Mouse (Mus musculus): ENCODE data around the gene Fgd6. TPM values are rescaled to one million over a fixed set of nuclear protein-coding genes. Genes with fewer than 3 reads are reported as not detected.
A peak's percentile ranks its signal among the peaks of the same experiment; 100 is the strongest.

Fgd6 gene
- polyA plus RNA-seq, 1 experiment from 2014 or later: 3.3 TPM

DNA sequence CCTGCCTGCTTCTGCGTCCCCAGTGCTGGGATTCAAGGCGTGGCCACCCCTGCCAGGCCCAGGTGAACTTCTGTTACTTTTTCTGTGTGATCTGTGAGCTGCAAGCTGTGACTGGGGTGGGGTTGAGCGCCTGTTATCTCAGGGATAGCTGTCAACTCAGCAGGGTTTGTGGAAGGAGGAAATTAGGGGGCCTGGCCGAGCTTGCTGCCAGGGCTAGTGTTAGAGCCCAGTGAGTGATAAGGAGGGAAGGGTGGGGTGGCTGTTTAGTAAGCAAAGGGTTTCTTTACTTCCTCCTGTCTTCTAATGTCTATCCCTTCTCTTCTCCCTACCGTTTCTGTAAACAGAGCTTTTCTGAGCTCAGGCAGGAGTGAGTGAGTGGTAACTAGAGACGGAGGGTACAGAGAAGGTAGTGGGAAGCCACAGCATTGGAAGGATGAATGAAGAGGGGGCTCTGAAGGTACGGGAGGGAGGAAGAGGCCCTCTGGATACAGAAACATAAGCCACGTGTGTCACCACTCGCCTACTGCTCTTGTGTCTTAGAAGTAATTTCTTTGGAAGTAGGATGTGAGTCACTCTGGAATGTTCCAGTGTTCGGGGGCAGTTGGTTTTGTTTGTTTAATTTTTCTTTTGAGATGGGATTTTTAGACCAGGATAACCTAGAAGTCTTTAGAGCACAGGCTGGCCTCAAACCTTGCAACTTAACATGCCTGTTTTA, 12.2 kb downstream of the Fgd6 start:
- no peak overlapping the region for H3K9ac ChIP-seq
- ATAC-seq (ENCODE audit: low FRiP score): no peak
- H3K4me3 ChIP-seq (replicated peaks): no peak overlapping the region
- WGBS: 75% methylated on average over 10 of the region's 10 CpGs
- H3K27ac ChIP-seq: no peak overlapping the region
- no peak overlapping the region for H3K4me2 ChIP-seq
- H3K9me3 ChIP-seq: no peaks in the 10 kb centered on the region
- peaks cover 6% of the 10 kb centered on the region; the same call in 1 of the 2 replicates for H3K36me3 ChIP-seq (replicated peaks)
- peaks cover 4% of the 10 kb centered on the region; the same call in 1 of the 2 replicates for H3K27me3 ChIP-seq
- peaks cover 9% of the 10 kb centered on the region for H3K4me1 ChIP-seq

- Histone ChIP-seq H3K4me2 (no peak overlapping the region), H3K4me1 (peaks cover 2% of the 10 kb centered on the region), H3K9ac (no peak overlapping the region), H3K36me3 (replicated peaks) (peaks cover 6% of the 10 kb centered on the region; the same call in 1 of the 2 replicates), H3K27me3 (no peaks in the 10 kb centered on the region), H3K27ac (no peak overlapping the region), H3K9me3 (no peaks in the 10 kb centered on the region), H3K4me3 (replicated peaks) (no peak overlapping the region)
- WGBS: 90% methylated on average over 8 of the region's 8 CpGs
- ATAC-seq (ENCODE audit: low FRiP score): no peak
These were observed 13.3 kb downstream of the Fgd6 start for GRCm38 (mm10) chr10:94049121-94049520.

DNA sequence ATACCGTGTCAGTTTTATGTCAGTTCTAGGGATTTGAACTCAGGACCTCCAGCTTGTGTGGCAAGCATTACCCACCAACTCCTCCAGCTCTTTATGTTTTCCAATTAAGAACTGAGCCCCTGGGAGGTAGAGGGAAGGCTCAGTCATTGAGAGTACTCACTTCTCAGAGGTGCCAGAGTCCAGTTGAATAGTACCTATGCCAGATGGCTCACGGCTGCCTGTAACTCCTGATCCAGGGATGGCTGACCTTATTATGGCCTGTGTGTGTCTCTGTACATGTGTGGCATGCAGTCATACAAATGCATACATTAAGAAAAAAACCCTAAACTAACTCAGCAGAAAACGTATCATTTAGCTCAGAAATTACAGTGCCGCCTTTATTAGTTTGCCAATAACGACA, 14.9 kb downstream of the Fgd6 start:
- Histone ChIP-seq H3K4me1 (no peaks in the 10 kb centered on the region; the same call in 1 of the 2 replicates), H3K9ac (no peak overlapping the region), H3K36me3 (replicated peaks) (peaks cover under 1% of the 10 kb centered on the region; the same call in 1 of the 2 replicates), H3K4me2 (no peak overlapping the region), H3K9me3 (no peaks in the 10 kb centered on the region), H3K4me3 (replicated peaks) (no peak overlapping the region), H3K27me3 (no peaks in the 10 kb centered on the region), H3K27ac (no peak overlapping the region)
- no peak for ATAC-seq (ENCODE audit: low FRiP score)
- 92% methylated on average over 5 of the region's 5 CpGs for WGBS

DNA sequence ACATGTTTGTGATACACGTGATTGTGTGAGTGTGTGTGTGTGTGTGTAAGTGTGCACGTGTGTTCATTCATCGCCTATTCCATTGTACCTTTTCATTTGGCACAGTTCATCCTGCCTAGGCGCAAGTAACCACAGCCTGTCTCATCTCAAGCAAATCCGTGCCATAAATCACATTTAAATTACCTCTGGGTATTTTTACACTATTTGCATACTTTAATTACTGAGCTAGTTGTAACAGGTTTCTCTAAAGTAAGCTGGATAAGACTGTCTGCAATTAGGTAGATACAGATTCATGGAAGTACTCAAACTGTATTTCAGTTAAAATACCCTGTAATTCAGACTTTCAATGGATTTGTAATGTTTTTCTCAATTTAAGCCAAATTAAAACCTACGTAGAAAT, 20.7 kb downstream of the Fgd6 start:
- Histone ChIP-seq H3K36me3 (replicated peaks) (no peaks in the 10 kb centered on the region), H3K27me3 (no peaks in the 10 kb centered on the region), H3K4me3 (replicated peaks) (no peak overlapping the region), H3K27ac (no peak overlapping the region), H3K4me2 (no peak overlapping the region), H3K9ac (no peak overlapping the region), H3K9me3 (no peaks in the 10 kb centered on the region), H3K4me1 (peaks cover 4% of the 10 kb centered on the region; the same call in 1 of the 2 replicates)
- ATAC-seq (ENCODE audit: low FRiP score): no peak
- WGBS: 91% methylated on average over 6 of the region's 6 CpGs

GRCm38 (mm10) chr10:94059618-94060055, 23.8 kb downstream of the Fgd6 start:
- Histone ChIP-seq H3K27me3 (no peaks in the 10 kb centered on the region), H3K4me3 (replicated peaks) (no peak overlapping the region), H3K4me1 (peaks cover 4% of the 10 kb centered on the region; the same call in 1 of the 2 replicates), H3K4me2 (no peak overlapping the region), H3K9ac (no peak overlapping the region), H3K36me3 (replicated peaks) (no peaks in the 10 kb centered on the region), H3K27ac (no peak overlapping the region), H3K9me3 (no peaks in the 10 kb centered on the region)
- ATAC-seq (ENCODE audit: low FRiP score): no peak
- WGBS: 92% methylated on average over 8 of the region's 8 CpGs

- WGBS: 91% methylated on average over 8 of the region's 8 CpGs
- Histone ChIP-seq H3K9me3 (no peaks in the 10 kb centered on the region), H3K4me1 (peaks cover 4% of the 10 kb centered on the region; the same call in 1 of the 2 replicates), H3K4me2 (no peak overlapping the region), H3K4me3 (replicated peaks) (no peak overlapping the region), H3K27ac (no peak overlapping the region), H3K36me3 (replicated peaks) (no peaks in the 10 kb centered on the region), H3K9ac (no peak overlapping the region), H3K27me3 (no peaks in the 10 kb centered on the region)
- no peak for ATAC-seq (ENCODE audit: low FRiP score)
These were observed 24.4 kb downstream of the Fgd6 start for GRCm38 (mm10) chr10:94060190-94060589.

- no peak for ATAC-seq (ENCODE audit: low FRiP score)
- H3K27ac ChIP-seq: no peak overlapping the region
- no peak overlapping the region for H3K4me3 ChIP-seq (replicated peaks)
- H3K36me3 ChIP-seq (replicated peaks): no peaks in the 10 kb centered on the region
- peaks cover 4% of the 10 kb centered on the region; the same call in 1 of the 2 replicates for H3K4me1 ChIP-seq
- H3K4me2 ChIP-seq: no peak overlapping the region
- H3K9me3 ChIP-seq: no peaks in the 10 kb centered on the region
- no peaks in the 10 kb centered on the region for H3K27me3 ChIP-seq
- H3K9ac ChIP-seq: no peak overlapping the region
- 67% methylated on average over 5 of the region's 5 CpGs for WGBS
These were observed 26.6 kb downstream of the Fgd6 start for GRCm38 (mm10) chr10:94062357-94062756.

- Histone ChIP-seq H3K9me3 (no peaks in the 10 kb centered on the region), H3K4me1 (0 out of 2 replicates have a peak, but pooled peaks cover 3% of the 10 kb centered on the region), H3K4me2 (no peak overlapping the region), H3K27ac (no peak overlapping the region), H3K4me3 (replicated peaks) (no peak overlapping the region), H3K36me3 (replicated peaks) (no peaks in the 10 kb centered on the region), H3K9ac (no peak overlapping the region), H3K27me3 (no peaks in the 10 kb centered on the region)
- ATAC-seq (ENCODE audit: low FRiP score): no peak
- 68% methylated on average over 3 of the region's 3 CpGs for WGBS
These were observed 31.1 kb downstream of the Fgd6 start for GRCm38 (mm10) chr10:94066896-94067295.

DNA sequence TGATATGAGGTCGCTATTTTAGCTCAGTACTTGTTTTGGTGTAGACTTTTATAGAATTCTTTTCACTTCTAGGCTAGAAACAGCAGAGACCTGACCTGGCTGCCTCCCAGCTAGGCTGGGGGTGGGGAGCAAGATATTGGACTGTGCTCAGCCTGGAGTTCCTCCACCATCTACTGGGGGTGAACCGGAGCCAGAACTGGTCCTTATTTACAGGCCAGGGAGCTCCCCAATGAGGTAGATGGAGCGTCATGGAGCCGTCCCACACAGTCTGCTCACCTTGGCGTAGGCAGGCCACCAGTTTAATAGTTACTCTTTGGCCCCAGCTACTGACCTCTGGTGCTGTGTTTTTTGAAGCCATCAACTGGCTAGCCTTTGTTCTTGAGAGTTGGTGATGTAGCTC, 32.9 kb downstream of the Fgd6 start:
- Histone ChIP-seq H3K9me3 (no peaks in the 10 kb centered on the region), H3K4me1 (peaks cover 13% of the 10 kb centered on the region), H3K36me3 (replicated peaks) (no peaks in the 10 kb centered on the region), H3K9ac (no peak overlapping the region), H3K27me3 (no peaks in the 10 kb centered on the region), H3K4me2 (no peak overlapping the region), H3K4me3 (replicated peaks) (no peak overlapping the region), H3K27ac (no peak overlapping the region)
- WGBS: 91% methylated on average over 5 of the region's 5 CpGs
- no peak for ATAC-seq (ENCODE audit: low FRiP score)

DNA sequence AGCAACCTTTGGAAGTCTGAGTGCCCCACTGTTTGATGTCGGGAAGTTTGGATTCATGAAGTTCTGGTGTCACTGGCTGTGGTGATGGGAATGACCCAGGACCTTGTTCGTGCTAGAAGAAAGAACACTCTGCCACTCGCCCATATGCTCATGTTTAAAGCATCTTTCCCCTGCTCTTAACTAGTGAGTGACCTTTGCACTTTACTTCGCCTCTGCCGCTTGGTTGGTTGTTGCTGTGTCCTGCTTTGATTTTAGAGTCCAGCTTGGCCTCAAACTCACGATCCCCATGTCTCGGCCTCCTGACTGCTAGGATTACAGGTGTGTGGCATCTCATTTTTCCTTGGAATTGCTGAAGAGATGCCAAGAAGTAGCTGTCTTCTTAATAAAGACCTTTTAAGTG, 35.8 kb downstream of the Fgd6 start:
- Histone ChIP-seq H3K27me3 (no peaks in the 10 kb centered on the region), H3K27ac (no peak overlapping the region), H3K9me3 (no peaks in the 10 kb centered on the region), H3K9ac (no peak overlapping the region), H3K36me3 (replicated peaks) (no peaks in the 10 kb centered on the region), H3K4me1 (peaks cover 13% of the 10 kb centered on the region), H3K4me2 (no peak overlapping the region), H3K4me3 (replicated peaks) (no peak overlapping the region)
- no peak for ATAC-seq (ENCODE audit: low FRiP score)
- WGBS: 79% methylated on average over 7 of the region's 7 CpGs

DNA sequence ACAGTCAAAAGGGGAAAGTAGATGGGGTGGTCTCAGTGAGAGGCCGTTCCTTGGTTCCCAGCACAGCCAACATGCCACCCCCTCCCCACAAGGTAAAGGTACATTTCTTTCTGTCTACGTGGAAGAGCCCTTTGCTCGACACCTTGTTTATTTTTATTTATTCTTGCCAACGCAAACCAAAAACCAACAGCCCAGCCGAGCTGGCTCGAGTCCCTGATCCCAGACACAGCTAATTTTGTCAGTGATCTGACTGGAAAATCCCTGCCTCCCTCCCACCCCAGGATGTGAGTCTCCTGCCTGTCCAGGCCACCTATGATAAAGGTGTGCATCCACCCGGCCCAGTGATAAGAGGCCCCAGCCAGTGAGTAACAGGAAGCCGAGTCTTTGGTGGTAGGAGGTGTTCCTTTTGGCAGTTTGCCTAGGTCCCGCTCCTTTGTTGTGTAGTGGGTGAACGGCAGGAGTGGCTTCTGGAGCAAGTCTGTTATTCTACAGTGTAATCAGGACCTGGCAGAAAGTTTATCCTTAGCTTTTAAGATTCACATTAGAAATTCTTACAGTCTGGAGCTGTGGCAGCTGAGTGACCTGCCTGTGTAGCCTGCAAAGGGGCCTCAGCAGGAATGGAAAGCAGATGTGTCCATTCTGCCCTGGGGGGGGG, 36.6 kb downstream of the Fgd6 start:
- H3K9ac ChIP-seq: no peak overlapping the region
- no peak for ATAC-seq (ENCODE audit: low FRiP score)
- no peaks in the 10 kb centered on the region for H3K9me3 ChIP-seq
- no peaks in the 10 kb centered on the region for H3K36me3 ChIP-seq (replicated peaks)
- H3K4me3 ChIP-seq (replicated peaks): no peak overlapping the region
- no peak overlapping the region for H3K4me2 ChIP-seq
- 71% methylated on average over 10 of the region's 10 CpGs for WGBS
- peaks cover 19% of the 10 kb centered on the region for H3K4me1 ChIP-seq
- H3K27me3 ChIP-seq: no peaks in the 10 kb centered on the region
- H3K27ac ChIP-seq: peak overlapping the region; percentile 42

DNA sequence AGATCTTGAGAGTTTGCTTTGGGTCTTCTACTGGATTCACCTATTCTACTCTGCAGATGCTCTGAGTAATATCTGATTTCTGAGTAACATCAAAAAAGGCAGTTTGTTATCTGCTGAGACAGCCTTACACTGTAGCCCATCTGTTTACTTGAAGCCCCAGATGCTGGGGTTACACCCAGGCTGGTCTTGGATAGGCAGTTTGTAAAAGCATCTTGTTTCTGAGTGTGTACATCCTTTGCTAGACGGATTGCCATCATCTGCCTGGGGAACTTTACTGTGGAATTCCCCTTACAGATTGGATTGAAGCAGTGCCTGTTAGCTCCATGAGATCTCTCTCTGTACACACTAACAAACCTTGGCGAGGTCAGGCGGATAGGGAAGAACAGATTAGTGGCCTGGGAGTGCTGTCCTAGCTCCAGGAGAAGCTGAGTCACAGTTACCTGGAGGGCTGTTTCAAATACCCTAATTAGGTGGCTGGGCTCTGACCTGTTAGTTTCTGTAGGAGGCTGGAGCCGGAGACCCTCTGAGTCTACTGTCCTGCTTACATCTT, 37.2 kb downstream of the Fgd6 start:
- ATAC-seq (ENCODE audit: low FRiP score): no peak
- WGBS: 85% methylated on average over 4 of the region's 4 CpGs
- no peaks in the 10 kb centered on the region for H3K27me3 ChIP-seq
- no peak overlapping the region for H3K4me3 ChIP-seq (replicated peaks)
- H3K4me2 ChIP-seq: no peak overlapping the region
- H3K4me1 ChIP-seq: peaks cover 21% of the 10 kb centered on the region
- H3K36me3 ChIP-seq (replicated peaks): no peaks in the 10 kb centered on the region
- peak overlapping the region; percentile 42; the same call in 1 of the 2 replicates for H3K27ac ChIP-seq
- H3K9ac ChIP-seq: no peak overlapping the region
- H3K9me3 ChIP-seq: no peaks in the 10 kb centered on the region

All from forebrain, embryonic 12.5 days (tissue).